Mouse (Mus musculus) lung, postnatal 36 days (tissue): ENCODE measurements around the gene Adamts17.
A peak's percentile ranks its signal among the peaks of the same experiment; 100 is the strongest.

Source experiments
- DNase-seq: peaks from one replicate; pipeline ENCODE4 v3.0.0; 2022; ENCODE audit warnings: mixed read lengths

Gene Adamts17

DNA sequence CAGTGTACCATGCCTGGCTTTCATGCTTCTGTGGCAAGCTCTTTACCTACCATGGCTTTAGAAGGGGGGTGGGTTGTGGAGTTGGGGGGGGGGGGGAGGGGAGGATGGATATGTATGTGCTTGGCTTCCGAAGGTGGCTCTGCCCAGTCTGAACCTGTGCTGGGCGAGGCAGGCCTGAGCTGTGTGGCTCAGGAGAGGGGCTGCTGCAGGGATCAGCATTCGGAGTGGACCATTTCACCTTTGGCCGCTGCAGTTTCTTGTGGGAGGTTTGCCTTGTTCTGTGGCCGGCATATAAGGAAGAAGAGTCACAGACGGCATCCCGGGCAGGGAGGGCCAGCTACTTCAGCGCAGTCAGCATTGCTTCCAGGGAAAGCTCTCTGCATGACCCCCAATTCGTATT, 7.8 kb downstream of the Adamts17 start:
- DNase-seq = no peak

DNA sequence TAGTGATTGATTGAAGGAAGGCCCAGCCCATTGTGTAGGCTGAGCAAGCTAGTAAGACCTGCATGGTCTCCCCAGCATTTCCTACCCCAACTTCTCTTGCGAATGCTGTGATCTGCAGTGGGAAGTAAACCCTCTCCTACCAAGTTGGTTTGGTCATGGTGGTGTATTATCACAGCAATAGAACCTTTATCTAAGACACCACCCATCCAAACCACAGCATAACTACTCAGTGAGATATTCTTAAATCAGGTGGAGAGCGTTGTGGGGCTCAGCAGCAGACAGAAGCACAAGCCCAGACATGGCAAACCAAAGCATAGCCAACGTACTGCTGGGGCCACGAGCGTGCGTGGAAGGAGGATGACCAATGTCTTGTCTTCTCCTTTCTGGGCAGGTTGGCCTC, 9.8 kb downstream of the Adamts17 start:
- no peak for DNase-seq

DNA sequence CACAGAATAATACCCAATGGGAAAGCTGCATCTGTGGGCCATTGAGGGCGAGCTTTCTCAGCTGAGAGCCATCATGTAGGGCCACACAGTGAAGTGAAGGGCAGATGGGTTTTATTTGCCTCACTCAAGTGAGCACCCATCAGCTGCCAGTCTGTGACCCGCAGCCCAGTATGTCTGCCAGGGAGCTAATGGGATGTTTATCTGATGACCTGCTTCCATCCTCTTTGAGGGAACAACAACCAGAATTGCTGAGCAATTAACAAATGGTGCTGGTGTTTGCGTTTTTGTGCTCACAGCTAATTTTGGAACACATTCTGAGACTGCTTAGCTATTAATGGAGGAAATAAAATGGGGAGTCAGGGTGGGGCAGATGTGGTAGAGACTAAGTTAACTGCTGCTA, 12.6 kb downstream of the Adamts17 start:
- peak; percentile 52 for DNase-seq

DNA sequence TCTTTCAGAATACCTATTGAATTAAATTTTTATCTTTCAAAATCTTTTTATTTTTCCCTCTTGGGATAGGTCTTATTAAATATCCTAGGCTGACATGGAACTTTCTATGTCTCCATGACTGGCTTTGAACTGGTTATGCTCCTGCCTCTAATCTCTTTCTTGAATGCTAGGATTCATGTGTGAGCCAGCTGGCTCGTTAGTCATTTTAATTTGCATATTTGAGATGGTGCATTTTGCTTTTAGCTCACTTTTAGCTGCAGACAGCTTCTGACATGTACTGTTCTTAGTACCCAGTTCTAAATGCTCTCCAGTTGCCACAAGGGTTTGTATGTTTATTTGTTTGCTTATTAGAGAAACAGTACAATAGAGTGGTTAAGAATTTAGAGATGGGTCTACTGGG, 18.1 kb downstream of the Adamts17 start:
- no peak for DNase-seq

DNA sequence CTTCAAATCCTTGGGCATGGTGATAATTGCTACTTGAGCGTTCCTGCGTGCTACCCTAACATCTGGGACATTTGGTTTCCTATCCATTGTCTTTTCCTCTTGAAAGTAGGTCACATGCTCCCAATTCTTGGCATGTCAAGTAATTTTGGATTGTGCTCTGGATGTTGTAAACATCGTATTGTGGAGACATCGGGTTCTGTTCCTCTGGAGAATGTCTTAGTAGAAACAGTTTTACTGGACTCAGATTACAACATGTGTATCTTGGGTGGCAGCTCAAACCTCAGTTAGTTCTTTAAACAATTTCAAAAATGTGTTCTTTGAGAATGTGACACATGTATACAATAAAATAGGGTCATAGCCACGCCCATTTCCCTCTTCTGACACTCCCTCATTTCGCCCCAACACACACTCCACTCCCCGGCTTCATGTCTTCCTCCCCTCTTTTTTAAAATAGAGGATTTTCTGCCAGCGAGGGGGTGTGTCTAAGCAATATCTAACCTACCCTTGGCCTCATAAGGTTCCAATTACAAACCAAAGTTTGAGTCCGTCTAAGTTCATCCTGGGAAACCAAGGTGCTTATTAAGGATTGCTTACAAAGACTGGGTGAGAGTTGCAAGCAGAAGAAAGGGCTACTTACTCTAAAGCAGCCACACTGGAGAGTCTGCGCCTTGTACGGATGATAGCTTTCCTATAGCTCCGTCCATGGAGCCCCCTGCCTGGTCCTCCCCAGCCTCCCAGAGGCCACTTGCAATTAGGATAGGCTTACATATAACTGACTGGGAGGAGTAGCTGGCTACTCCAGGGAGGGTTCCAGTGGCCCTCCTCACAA, 18.9 kb downstream of the Adamts17 start:
- DNase-seq = peak; percentile 25

DNA sequence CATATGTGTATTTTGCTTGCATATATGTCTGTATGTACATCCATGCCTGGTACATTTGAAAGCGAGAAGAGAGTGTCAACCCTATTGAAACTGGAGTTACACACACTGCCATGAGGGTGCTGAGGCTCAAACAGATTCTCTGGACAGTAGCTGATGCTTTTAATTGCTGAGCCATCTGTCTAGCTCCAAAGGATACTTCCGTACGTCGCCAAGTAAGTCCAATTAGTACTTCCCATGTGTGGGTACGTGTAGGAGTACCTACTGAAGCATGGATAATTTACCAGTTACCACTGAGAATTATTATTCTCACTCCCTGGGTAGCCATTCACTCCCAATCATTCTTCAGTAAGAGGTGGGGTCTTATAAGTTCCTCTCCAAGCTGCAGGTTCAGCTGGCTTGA, 19.7 kb downstream of the Adamts17 start:
- DNase-seq = no peak

DNA sequence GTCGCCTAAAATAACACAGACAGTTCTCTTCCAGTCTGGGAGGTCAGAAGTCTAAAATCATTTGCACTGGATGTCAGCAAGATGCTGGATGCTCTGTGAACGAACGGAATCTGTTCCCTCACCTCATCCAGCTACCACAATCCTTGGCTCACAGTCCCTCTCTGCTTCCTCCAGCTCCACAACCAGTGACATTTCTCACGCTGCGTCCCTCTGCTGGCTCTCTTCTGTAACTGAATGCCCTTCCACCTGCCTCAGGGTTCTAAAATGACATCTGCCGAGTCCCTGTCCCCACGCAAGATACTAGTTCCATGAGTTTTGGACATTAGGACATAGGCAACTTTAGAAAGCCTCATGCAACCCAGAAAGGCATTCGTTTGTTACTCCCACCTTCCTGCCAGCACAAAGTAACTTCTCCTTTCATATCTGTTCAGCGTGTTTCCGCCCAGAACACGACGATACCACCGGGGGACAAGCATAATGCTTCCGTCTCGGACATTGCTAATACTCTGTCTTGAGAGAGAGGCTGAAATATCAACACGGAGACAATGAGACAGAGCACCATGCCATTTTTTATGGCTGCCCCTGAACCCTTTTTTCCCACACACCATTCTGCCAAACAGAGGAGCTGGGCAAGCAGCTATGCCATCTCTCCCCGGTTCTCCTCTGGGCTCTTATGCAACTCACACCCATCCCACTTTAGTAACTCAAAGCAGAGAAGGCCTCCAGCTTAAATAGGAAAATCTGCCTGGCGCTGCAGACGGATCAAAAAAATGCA, 27.6 kb downstream of the Adamts17 start:
- DNase-seq = no peak

DNA sequence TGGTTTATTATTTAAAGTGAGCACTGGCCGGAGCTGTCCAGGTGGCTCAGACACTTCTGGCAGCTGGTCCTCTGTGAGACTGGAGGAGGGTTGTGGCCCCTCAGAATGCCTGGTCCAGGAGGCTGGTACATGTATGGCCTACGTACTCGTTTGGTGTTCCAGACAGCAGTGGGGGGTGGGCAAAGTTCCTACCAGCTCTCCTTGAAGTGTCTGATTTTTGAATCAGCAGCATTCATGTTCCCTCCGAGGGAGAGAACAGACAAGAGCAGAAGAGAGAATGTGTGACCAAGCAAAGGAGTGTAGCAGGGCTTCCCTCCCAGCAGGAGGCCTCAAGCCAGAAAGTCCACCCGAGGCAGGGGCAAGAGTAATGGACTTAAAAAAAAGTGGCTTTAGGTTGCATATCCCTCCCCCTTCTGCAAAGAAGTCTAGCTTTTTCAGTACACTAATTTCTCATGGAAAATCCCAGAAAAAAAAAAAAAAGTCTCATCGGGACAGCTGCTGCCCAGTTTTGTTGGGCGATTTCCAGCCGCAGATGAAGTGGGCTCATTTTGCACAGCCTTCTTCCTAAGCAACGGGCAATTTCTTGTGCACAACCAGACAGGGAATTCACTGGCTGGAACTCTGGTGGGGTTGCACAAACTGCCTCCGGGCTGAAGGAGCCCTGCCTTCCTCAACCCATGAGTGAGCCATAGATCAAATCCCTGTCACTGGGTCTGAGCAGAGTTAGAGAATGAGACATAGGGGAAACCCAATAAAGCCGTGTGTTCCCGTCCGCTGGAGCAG, 28.4 kb downstream of the Adamts17 start:
- DNase-seq = peak; percentile 46

DNA sequence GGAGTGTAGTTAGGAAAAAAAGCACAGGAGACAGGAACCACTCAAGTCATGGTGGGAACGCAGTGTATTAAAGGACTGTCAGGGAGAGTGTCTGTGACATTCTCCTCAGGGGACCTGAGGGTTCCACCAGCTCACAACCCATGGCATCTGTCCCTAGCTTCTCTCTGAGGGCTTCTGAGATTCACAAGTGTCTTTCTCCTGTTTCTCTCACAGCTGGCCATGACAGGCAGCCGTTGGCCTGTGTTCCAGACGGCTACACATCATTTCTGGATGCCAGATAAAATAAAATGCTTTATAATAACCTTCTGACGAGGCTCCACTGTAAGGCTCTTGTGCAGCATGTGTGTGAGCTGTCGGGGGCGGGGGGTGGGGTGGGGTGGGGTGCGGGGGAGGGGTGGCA, 32.0 kb downstream of the Adamts17 start:
- no peak for DNase-seq

DNA sequence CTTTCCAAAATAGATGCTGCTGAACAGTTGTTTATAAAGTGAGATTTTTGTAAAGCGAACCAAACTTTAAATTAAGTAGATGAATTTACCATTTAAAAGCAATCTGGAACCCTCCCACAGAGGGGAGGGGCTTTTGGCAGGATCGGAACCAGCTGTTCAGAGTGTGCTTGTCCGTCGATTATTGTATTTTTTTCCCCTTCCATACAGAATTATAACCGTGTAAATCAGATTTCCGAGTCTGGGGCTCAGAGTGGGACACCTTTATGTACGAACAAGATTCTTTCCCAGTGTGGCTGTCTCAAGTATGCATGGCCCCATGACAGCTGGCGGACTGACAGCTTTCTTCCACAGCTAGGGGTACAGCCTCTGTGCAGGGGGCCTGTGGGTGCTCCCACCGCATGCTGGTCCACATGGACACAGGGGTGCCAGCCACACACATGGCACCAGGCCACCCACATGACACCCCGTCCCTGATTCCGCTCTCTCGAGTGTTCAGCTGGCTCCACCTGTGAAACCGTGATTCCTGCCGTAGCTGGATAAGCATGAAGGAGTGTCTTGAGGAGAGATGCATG, 32.5 kb downstream of the Adamts17 start:
- DNase-seq = no peak

DNA sequence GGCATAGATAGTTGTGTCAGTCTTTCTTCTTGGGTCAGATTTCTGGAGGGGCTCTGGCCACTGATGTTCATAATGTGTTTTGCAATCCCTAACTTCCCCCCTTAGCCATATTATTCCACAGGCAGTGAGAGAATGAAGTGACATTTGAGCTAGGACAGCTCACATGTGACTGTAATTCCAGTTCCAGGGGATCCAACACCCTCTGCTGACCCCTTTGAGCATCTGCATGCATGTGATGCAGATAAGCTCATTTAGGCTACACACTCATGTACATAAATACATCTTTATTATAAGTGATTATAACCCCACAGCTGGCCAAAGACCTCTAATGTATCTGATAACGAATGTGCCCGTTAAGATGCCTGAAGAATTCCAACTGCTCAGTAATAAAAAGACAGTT, 33.7 kb downstream of the Adamts17 start:
- DNase-seq = no peak

DNA sequence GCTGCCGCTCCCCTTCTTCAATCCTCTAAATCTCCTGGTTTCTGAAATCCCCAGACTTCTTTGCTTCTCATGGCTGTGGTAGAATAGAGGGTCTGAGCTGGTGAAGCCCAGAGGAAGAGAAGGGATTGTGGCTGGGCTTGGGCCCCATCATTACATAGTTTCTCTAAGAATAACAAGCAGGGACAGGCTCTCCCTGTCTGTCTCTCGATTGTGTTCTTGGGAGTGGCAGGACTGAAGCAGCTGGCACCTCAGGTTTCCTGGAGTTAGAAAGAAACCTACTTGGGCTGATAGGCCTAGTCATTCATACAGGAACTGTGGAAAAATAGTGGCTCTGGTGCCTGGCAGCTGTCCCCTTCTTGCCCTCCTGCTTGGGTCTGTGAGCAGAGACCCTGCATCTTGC, 51.9 kb downstream of the Adamts17 start:
- no peak for DNase-seq

DNA sequence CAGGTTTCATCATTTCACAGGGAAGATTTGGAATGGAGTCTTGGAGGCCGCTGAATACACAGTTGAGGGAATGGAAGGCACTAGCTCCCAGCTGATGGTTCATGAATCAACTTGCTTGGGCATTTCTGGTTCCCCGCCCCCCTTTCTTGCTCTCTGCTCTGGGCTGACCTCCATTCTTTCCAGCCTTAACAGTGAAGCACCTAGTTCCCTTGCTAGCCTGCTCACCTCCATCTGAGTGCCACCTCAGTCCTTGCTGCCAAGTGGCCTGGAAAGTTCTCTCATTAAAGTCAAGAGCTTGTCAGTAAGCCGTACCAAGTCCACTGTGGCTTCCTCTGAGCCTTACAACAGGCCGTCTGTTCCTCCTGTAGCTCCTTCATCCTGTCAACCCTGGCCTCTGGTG, 52.6 kb downstream of the Adamts17 start:
- DNase-seq = no peak

DNA sequence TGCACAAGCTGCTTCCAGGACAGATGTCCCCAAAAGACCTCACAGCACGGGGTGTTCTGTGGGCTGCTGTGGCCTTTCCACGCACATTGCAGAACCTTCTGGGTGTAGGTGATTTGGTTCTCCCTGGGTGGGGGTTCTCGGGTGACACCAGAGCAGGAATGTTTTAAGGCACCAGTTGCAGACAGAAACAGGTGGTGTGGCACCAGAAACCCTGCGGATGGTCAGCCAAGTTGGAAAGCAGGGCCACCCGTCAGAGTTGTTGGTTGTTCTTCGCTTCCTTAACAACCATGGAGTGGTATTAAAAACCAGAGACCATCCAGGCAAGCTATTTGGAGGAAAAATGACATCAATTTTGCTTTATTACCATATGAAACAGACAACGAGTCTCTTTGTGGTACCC, 62.8 kb downstream of the Adamts17 start:
- DNase-seq = no peak

DNA sequence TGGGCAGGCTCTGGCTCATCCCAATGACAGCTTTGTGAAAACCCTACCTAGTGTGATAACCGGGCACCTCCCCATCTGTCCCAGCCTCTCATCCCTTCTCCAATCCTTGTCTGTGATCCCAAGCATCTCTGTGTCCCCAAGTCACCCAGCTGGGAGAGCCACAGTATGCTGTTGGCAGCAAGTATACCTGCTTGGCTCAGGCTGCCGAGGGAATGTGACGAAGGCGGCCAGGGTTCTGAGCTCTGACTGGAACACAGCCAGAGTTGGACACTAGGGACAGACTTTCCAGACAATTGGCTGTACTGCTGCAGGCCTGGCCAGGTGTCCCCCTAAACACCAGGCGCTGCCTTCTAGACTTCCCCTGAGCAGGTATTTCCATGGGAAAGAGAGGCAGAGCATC, 63.5 kb downstream of the Adamts17 start:
- DNase-seq = peak; percentile 4

DNA sequence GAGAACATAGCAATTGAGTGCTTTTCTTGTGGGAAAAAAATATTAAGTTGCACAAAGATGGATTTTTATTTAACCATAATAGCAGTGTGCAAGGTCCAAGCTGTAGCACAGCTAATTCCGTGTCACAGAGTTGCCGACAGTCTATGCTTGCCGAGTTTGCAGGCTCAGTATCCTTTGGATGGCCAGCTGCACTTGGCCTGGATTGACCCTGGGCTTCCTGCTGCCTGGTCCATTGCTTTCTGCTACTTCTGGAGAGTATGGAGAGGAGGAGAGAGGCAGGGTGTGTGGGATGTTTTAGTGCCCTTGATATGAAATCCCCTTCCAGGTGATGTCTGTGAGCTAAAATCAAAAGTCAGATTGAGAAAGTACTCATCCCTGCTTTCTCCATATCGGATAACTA, 66.4 kb downstream of the Adamts17 start:
- no peak for DNase-seq

DNA sequence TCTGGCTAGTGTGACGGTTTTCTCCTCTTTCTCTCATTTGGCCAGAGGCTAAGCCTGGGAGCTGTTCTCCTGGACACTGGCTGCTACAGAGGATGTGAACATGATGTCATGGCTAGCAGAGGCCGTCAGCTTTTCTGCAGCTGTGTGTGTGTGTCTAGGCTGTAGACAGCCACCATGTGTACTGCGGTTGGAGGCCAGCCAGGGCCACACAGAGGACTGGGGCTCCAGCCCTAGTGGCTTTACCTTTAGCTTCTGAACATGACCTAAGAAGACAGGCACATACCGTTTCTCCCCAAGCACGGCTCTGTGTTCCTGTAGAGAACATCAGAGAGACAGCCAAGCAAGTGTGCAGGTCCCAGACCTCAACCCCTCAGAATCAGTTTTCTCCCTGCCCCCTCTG, 73.3 kb downstream of the Adamts17 start:
- DNase-seq = no peak

DNA sequence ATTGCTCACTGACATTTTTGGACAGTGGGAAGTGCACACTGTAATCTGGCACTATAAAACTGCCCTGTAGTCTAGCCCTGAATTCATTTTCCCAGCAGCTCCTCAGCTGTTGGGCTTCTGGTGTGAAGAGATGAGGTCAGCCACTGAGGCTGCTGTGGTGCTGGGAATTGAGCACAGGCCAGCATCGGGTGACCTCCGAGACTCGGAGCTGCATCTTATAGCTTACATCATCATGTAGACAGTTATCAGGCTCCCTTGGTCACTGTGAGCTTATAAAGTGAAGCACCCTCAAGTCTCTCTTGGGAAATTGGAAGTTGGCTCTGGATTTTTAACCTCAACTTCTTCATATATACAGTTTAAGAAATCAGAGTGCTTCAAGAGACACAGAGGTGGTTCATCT, 84.1 kb downstream of the Adamts17 start:
- DNase-seq = no peak

DNA sequence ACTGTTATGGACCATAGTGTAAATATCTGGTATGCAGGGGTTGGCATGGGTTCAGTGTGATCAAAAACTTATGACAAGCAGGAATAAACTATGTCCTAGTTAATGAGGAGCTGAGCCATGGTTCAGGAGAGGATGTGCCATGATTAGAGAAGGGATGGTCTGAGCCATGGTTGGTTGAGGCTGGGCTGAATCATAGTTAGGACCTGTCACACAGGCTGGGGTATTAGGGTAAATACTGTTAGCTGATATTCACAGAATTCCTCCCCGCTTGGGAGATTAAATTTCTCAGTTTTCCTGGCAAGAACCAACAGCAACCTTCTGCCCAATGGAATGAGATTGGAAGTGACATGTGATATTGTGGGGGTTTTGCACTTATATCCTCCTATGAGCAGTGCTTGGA, 84.6 kb downstream of the Adamts17 start:
- DNase-seq = no peak

DNA sequence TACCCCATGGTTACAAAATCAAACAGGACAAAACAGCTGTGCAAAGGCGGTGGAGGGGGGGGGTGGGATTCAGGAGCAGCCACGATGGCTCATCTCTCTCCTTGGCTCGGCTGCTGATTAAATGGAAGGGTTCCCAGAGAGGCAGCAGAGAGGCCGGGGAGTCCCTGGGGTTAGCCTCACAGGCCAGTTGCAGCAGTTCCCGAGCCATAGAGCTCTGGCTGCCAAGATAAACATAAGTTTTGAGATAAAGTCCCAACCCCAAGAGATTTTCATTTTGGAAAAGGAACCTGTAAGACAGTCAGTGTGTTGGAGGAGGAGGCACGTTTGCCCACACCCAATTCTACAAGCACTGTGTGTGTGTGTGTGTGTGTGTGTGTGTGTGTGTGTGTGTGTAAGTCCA, 89.7 kb downstream of the Adamts17 start:
- DNase-seq = peak; percentile 75

DNA sequence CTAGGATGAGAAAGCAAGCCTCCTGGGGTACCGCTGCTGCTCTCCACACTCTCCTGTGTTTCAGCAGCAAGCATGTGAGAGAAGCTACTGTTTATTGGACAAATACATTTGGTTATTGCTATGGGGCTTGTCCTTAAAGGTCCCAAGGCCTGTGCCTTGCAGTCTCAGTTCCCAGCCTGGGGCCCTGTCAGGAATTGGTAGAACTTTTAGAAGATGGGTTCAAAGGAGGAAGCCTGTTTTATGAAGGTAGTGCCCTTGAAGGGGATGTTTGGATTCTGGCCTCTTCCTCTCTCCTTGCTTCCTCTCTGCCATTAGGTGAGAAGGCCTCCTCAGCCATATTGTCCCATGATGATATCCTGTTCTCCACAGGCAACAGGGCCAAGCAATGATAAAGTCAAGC, 91.8 kb downstream of the Adamts17 start:
- no peak for DNase-seq

DNA sequence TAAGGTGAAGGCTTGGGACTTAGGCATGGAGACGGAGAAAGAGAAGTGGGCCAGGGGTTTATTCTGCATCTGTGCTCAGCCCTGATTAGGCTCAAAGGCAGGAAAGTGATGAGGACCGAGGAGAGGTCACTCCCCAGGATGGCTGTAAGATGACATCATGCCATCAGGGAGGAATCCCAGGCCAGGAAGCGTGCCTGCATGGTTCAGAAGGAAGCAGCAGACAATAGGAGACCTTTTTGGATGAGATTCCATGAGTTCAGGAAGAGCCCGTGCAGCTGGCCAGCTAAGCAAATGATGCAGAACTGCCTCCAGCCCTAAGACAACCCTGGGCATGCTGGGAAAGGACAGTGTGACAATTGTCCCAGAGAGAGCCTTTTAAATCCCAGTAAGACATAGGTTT, 93.7 kb downstream of the Adamts17 start:
- DNase-seq = peak; percentile 71

DNA sequence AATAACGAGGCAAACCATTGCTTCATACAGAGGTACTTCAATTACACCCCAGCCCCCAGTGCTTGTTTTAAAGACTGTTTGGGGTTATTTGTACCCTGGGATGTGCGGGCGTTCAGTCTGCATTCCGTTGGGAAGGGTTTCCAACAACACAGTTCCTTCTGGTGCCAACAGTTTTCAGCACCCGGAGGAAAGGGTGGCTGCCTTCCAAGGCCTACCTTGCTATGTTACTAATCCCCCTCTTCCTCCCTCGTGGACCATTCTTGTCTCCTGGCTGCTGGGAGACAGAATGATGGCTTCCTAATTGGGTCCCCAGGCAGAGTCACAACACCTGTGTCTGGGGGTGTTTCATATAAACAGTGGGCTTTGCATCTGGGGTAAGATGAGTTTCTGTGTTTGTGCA, 94.5 kb downstream of the Adamts17 start:
- DNase-seq = no peak
